Mouse (Mus musculus): ENCODE data around the gene Wdr47.
"Not testable (repeated sequence)": the region's sequence is repeated elsewhere in the genome, so short reads cannot be mapped to it uniquely, and the experiment has no call there.

Gene Wdr47

DNA sequence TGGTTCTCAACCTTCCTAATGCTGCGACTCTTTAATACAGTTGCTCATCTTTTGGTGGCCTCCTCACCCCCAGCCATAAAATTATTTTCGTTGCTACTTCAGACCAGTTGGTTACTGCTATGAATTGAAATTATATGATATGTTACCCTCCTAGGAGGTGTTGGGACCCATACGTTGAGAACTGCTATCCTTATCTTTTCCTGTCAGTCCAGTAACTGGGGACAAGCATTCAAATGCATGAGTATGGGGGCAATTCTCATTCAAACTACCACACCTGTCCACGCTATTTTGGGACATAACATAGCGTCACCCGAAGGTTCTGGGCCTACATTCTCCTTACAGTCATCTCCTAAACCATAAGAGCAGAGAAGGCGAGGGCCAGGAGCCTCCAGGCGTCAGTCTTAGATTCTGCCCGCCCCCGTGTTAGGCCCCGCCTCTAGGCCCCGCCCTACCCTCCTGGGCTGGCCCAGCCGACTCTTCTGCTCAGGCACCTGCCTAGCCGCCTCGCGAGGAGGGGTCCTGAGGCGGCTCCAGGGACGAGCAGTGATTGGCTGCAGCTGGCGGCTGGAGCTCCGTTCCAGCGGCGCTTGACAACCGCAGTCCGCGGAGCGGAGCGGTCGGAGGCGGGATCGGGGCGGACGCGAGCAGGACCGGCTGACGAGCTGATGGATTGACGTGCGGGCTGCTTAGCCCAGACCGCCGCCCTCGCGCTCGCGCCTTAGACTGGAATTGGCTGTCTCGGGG lies at the start of gene Wdr47:
Gene Wdr47, plus strand, starts transcription at position 494 of the 744 bp plus-strand sequence.
- DNase-seq (ENCODE audit: low spot score in 2 of 2): peak; percentile 96 to 98

DNA sequence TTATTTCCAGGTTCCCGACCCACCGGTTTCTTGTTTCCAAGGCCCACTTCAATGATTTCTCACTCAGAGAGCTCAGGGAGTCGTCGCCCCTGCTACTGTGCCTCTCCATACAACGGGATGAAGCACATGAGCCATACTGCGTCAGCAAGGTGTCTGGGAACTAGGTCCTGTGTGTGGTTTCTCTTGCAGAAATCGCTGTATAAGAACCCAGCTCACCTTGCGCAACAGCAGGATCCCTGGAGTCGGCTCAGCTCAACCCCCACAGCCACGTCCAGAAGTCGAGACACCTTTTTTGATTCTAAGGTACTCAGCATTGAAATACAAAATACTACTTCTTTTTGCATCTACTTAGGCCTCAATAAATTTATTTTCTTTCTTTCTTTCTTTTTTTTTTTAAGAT lies 48.8 kb upstream of the Wdr47 start:
- DNase-seq (ENCODE audit: low spot score in 2 of 2): no peak

DNA sequence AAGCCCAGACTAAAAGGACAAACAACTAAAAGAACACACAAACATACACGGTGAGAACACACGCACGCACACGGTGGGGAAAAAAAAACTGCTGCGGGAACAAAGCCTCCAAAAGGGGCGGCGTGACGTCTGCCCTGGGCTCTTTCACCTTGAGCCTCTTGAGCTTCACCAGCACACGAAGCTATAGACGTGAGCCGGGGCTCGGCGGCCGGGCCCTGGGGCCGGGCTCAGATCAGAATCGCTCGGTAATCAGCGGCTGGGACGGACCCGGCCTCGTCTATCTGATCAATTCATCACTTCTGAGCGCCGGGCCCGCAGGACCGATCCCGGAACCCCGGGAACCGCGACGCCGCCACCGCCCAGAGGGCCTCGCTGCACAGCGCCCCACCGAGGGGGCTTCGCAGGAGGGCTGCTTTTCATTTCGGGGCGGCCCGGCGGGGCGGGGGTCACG lies 36.9 kb upstream of the Wdr47 start:
- DNase-seq (ENCODE audit: low spot score in 2 of 2): no peak

DNA sequence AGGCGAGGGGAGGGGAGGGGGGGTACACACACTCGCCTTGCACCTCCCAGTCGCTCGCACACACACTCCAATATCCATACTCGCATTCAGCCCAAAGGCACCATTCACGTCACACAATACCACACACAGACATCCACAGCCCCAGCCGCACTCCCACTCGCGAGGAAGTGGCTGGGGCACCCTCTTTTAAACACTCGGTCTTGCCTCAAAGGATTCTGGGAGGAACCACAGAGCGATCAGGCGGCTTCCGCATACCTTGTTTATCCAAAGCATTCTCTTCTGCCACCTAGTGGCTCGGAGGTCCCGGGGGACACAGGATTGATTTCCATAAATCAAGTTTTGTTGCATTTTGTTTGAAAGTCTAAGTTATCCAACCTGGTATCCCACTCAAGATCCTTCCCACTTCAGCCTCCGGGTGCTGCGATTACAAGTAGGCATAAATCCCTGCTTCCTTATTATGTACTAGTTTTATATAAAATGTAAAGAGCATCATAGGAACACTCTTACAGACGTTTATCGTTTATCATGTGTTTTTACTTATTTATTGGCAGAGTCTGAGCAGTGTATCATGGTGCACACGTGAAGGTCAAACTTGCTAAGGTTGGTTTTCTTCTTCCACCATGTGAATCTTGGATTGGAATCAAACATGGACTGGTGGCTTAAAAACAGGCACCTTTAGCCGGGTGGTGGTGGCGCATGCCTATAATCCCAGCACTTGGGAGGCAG lies 36.3 kb upstream of the Wdr47 start:
- peak; percentile 93 to 96 for DNase-seq (ENCODE audit: low spot score in 2 of 2)

DNA sequence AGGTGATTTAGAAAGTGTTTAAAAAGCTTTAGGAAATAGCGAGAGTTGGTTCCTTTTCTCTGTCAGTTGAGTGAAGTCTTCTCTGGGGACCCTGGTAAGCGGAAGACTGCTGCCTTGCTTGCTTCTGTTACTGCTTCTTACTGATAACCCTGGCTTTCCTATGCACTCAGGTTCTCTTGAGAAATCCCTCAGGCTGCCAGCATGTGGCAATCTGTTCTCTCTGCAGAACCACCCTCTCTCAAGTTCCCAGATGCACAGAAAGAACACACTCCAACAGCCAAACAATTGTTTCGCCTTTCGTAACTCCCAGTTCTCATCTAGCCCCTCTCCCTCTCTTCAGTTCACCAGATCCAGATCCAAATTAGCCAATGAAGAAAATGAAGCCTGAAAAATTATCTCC lies 33.2 kb upstream of the Wdr47 start:
- DNase-seq (ENCODE audit: low spot score in 2 of 2): no peak

DNA sequence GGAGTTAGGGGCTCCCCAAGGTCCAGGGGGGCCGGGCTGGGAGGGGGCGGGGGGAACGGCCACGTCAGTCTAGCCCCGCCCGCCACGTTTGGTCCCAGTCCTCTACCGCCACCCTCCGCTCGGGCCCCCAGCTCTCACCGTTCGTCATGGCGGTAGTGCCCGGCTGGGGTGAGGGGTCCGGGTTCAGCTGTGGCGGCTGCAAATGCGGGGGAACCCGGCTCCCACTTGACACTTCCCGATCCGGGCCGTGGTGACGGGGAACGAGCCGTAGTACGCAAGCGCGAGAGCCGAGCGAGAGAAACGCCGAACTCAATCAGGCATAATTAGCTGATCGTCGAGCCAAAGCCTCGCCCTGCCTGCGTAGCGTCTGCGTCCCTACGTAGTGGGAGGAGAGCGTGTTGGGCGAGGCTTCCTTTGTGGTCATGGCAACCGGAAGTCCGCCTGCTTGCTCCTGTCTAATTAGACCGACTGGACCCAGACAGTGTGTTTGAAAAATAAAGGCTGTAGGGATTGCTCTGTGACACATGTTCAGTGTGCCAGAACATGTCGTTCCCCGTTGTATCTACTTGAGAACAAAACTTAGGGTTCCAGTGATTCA lies 28.8 kb upstream of the Wdr47 start, which contains the start of gene Tmem167b:
Gene Tmem167b, minus strand, starts transcription at position 334 of the 598 bp plus-strand sequence.
- DNase-seq (ENCODE audit: low spot score in 2 of 2): peak; percentile 95 to 97

DNA sequence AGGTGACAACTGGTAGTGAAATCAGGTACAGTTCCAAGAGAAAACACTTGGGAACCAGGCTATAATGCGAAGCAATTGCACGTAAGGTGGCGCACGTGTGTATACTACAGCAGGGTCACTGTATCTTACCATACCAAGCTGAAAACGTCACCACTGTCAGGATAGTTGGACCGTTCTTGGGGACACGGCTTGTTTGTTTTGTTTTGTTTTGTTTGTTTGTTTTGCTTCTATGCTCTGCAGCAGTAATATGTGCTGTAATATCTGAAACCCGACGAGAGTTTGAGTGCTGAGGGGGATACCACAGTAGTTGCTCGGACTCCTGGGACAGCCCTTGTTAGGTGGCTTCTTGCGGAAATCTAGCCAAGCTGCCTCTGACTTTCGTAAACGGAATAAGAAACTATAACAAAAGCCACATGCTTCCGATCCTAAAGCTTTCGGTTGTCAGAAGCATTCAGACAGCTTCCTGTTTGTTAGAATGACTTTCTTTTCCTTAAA lies 28.3 kb upstream of the Wdr47 start:
- DNase-seq (ENCODE audit: low spot score in 2 of 2): peak; percentile 41 to 68

DNA sequence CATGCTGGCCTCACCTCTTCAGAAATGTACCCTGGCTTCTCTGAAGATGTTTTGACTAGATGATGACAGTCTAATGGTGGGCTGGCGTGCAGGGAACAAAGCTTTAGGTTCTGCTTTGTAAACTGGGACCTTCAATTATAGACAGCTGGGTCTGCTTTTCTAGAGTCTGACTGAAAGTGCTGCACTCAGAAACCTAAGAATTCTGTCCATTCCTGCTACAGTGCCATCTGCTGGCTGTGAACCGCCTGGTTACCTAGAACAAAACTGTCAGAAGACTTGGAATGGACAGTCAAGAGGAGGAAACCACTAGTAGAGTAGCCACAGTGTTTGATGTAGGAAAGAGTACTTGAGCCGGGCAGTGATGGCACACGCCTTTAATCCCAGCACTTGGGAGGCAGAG lies 27.8 kb upstream of the Wdr47 start:
- peak; percentile 84 to 88 for DNase-seq (ENCODE audit: low spot score in 2 of 2)

DNA sequence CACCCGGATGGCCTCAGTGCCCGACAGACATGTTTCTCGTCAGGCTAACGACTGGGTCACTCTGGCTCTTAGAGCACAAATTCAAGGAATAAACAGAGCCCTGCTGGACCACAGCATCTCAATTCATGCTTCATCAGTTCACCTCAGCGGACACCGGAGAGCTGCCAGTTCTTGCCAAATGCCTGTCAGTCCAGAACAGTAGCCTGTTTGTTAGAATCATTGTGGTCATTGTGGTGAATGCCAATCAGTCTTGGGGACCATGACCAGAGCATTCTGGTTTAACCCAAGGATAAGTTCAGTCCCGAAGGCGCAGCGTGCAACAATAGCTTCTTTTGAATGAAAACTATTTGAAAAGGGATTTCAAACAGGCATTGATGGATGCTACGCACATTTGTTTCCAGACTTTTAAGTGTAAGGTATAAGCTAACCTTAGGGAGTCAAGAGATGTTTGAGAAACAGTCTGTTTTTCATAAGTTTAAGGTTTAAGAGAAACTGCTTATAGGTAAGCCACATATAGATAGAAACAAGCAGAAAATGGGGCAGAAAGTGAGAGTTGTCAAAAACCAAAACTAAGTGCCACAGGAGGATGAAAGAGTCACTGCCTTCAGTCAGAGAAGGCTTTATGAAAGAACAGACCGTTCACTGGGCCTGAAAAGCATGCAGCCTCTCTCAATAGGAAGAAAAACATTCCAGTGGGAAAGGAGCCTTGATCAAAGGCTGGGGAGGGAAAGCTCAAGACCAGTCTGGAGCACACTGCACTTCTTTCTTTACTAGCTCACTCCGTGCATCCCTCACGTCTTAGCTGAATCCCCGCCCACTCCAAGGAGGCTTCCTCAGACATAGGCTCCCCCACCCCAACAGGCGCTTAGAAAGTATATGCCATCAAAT lies 22.8 kb upstream of the Wdr47 start:
- DNase-seq (ENCODE audit: low spot score in 2 of 2): no peak

DNA sequence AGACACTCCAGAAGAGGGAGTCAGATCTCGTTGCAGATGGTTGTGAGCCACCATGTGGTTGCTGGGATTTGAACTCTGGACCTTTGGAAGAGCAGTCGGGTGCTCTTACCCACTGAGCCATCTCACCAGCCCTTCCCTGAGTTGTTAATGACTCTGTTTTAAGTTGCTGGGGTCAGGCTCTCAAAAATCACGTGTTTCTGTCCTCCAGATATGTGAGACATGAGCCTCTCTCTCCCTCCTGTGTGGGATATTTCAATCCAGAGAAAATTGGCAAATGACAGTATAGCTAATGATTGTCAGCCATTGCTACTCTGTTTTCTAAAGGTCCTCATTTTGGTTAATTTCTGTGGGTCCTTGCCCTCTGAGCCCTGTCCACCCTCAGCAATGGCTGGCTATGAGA lies 21.4 kb upstream of the Wdr47 start:
- DNase-seq (ENCODE audit: low spot score in 2 of 2): not testable (repeated sequence)

DNA sequence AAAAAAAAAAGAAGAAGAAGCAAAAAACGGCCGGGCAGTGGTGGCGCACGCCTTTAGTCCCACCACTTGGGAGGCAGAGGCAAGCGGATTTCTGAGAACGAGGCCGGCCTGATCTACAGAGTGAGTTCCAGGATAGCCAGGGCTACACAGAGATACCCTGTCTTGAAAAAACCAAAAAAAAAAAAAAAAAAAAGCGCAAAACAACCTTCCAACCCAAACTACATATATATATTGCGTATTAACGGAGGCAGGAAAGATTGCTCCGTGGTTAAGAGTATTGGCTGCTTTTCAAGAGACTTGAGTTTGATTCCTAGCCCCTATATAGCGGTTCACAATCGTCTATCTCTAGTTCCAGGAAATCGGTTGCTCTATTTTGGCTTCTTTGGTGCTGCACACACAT lies 20.3 kb upstream of the Wdr47 start:
- no peak for DNase-seq (ENCODE audit: low spot score in 2 of 2)

DNA sequence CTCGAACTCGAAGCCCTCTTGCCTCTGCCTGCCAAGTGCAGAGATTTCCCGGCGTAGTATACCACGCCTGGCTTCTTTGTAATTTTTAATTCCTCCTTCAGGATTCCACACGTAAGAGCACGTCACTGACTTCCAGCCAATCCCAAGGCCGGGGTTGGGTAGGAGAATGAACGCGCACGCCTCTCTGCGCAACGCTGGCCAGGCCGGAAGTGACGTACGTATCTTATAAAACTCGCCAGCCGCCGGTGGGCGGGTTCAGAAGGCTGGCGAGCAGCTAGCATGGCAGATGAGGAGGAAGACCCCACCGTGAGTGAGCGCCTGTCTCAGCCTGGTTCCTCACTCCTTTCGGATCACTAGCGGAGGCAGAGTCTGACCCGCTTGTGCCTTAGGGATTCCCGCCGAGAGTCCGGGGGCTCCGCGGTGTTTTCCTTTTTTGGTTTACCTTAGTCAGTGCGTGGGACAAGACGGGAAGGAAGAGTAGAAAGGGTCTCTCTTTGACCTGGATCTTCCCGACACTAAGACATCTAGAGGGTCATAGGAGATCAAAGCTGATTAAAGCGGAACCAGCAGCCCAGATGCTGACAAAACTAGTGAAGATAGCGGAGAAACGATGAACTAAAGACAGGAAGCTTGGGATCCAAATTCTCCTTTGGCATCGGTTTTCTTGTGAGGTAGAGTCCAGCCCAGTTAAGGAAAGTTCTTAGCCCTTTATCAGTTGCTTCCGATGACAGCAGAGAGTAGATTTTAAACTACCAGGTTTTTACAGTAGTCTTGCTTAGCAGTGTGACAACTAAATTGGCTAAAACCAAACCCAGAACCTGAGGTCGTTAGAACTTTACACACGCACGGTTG lies 19.4 kb upstream of the Wdr47 start, which contains the start of gene Taf13:
Gene Taf13, plus strand, starts transcription at position 256 of the 852 bp plus-strand sequence.
- DNase-seq (ENCODE audit: low spot score in 2 of 2): peak; percentile 95 to 97

DNA sequence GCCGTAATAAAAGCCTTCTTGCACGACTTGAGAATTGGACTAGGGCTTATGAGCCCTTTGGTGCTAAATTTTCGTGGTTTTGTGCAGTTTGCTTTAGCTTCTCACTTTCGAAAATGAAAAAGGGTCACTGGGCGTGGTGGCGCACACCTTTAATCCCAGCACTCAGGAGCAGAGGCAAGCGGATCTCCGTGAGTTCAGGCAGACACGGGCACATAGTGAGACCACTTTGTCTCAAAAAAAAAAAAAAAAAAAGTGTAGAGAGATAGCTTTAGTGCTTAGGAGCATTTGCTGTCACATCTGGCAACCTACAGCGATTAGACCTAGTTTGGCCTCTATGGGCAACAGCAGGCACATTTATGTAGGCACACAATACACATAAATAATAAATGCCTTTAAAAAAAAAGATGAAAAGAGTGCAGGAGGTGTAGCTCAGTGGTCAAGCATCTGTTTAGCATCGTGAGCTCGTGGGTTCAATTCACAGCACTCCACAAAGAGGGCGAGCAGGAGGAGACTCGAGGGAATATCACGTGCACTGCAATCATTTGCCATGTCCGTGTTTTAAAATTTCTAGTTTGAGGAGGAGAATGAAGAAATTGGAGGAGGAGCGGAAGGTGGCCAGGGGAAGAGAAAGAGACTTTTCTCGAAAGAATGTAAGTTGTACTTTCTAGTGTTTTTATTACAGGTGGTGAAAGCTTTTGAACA lies 18.6 kb upstream of the Wdr47 start:
- no peak for DNase-seq (ENCODE audit: low spot score in 2 of 2)

DNA sequence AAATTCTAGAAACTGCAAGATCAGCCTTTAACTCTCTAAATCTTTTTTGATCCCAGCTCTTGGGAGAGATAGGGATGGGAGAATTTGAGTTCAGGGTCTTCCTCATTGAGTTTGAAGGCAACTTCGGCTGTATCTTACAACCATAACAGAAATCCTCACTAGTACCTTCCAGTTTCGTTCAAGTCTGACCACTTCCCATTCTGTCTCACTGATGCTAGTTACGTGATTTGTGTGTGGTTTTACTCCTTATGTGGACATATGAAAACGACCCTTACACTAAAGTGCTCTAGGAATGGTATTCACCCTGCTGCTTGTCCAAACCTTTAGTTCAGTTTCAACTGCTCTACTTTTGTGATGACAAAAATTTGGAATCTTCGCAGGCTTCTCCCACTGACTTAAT lies 17.1 kb upstream of the Wdr47 start:
- DNase-seq (ENCODE audit: low spot score in 2 of 2): no peak

DNA sequence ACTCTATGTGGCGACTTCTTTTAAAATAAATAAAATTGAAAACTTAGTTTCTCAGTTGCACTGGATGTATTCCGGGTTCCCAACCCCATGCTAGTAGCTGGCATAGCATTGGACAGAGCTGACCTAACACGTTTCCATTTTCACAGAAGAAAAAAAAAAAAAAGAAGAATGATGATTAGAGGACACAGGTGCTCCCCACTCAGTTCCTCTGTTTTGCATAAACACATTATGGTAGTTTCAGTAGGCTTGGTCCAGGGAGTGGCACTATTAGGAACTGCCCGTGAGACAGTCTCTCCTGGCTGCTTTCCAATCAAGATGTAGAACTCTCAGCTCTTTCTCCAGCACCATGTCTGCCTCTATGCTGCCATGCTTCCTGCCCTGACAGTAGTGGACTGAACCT lies 6.5 kb upstream of the Wdr47 start:
- DNase-seq (ENCODE audit: low spot score in 2 of 2): no peak

DNA sequence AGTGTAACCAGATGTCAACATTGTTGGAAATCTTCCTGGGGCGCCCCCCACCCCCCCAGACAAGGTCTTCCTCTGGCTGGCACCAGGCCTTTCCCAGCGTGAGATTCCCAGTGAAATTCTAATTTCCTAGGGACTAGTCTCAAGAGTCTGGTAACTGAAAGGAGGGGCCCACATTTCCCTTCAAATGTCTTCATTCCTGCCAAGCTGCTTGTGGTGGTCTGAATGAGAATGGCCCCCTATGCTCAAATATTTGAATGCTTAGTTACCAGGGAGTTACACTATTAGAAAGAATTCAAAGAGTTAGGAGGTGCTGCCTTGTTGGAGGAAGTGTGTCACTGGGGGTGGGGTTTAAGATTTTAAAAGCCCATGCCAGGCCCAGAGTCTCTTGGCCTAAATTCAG lies 2.6 kb upstream of the Wdr47 start:
- no peak for DNase-seq (ENCODE audit: low spot score in 2 of 2)

DNA sequence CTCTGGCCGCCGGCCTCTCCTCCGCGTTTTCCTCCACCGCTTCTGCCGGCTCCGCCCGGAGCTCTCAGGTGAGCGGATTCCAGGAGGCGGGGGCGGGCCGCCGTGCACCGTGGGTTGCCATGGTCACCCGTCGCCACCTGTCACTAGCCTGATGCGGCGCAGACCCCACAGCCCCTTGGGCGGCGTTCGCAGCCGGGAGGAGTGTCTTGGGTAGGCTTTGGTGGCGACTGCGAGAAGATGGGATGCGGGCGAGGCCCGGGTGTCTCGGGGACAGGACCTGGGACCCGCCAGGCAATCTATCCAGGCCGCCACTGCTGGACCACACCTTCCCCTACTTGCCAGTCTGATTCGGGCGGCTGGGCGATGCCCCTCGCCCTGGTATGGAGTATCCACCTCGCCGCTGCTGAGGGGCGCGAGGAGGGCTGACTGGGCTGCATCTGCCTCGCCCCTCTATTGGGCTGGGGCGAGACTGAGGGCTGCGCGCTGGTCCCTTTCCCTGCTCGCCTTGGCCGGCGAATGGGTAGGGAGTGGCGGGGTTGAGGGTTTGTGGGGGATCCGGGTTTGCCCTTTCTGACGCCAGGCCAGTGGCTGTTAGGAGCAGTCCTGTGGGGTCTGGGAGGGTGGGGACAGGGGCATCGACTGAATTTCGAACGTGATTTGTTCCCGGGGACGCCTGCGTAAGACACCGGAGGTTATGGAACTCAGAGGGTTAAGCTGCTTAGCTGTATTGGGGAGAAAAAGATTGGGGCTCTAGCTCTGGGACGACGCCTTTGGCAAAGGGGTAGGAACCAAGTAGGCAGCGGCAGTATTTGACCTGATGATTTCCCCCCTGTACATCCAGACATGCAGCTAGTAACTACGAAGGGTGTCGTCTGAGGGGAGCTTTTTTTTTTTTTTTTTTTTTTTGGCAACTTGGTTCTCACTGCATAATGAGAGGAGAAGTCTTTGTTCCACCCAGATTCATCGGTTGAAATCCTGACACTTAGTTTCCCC lies 747 bp downstream of the Wdr47 start:
- DNase-seq (ENCODE audit: low spot score in 2 of 2): no peak

DNA sequence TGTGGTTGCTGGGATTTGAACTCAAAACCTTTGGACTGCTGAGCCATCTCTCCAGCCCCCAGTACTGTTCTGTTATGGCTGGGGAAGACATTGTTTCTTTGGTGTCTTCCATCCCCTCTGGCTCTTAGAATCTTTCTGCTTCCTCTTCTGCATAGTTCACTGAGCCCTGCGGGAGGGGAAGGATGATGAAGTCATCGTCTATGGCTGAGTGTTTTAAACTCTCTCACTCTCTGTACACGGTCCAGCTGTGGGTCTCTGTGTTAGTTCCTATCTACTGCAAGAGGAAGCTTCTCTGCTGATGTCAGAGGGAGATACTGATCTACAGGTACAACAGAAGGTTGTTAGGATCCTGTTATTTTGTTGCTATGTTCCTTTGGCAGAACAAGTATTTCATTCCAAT lies 17.8 kb downstream of the Wdr47 start:
- no peak for DNase-seq (ENCODE audit: low spot score in 2 of 2)

DNA sequence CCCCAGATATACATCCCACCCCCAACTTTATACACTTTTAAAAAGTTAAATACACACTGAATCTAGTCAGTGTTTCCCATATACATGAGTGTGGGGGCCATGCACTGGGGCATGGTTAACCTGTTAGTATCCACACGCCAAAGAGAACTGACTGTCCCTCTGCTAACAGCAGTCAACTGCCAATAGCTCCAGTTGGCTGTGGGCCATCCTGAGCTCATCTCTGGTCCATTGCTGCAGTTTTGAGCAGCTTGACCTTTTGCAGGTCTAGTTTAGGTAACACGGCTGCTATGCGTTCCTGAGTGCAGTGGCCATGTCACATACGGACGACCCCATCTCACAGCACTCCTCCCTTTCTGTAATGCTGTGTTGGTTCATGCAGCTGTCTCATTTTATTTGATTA lies 43.7 kb downstream of the Wdr47 start:
- DNase-seq (ENCODE audit: low spot score in 2 of 2): no peak

Measured in spleen, postnatal 4 days (tissue).